Mouse (Mus musculus): ENCODE measurements at regions not wholly inside any gene's neighbourhood (a gene's known extent, or its start where the extent isn't known, plus 50 kb on each side); places are given as distances from the start of the nearest gene placed in this dataset.
"Not testable (repeated sequence)": the region's sequence is repeated elsewhere in the genome, so short reads cannot be mapped to it uniquely, and the experiment has no call there.

DNA sequence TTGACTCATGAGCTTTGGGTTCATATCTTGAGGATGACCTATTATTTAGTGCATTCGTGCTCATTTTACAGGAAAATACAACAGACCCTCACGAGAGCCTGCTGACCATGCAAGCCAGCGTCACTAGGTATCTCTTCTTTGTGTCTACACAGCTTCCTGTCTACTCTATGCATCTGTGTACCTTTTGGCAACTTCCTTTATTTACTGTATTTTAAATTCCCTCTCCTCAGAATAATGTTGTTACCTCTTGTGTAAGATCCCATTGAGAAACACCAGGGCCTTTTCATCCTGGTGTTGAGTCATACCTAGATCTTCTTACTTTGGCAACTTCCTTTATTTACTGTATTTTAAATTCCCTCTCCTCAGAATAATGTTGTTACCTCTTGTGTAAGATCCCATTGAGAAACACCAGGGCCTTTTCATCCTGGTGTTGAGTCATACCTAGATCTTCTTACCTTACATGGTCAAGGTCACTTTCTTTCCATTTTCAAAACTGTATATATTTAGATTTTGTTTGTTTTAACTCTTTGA, 639.1 kb upstream of the Rorb start:
- not testable (repeated sequence) for DNase-seq

DNA sequence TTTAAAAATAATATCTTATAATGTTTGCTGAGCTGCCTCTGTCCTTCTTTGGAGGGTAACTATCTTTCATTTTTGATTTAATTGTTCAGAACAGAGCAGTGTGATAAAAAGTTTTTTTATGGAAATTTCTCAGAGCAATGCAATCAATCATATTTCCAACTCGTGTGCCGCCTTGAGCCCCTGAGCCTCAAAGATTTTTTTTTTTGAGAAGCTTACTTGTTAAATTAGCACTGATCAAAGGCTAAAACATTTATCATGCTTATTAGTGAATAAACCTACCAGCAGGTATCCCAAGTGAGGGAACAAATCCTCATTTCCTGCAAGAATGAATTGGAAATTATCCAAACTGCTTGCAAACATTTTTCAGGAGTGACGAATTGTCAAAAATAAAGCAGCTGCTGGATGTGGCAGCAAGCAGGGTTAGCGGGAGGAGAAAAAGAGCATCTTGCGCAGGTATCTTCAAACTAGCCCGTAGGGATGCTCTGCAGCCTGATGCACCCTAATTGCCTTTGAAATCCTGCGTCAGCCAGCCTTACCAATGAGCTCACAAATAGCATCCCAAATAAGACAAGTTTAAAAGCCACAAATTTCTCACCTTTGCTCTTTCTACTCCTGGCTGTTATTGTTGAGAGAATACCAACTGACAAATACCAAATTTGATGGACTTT, 637.0 kb upstream of the Rorb start:
- DNase-seq: no peak

DNA sequence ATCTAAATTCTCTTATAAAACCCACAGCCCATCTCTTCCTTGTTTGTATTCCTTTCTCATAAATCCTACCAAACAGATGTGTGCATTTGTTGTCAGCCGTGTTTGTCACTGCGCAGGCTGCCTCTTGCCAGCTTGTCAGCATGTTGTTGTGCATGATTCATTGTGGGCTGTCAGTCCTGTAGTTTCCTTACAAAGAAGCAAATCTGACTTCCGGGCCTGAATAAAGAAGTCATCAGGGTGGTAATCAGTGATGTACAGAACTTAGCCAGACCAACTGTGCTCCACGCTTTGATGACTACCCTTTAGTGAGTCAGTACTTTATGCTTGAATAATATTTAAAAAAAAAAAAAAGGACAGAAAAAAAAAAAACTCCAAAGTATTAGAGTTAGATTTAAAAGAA, 608.9 kb upstream of the Rorb start:
- peak; percentile 1 to 19 for DNase-seq

Data from layer of hippocampus, postnatal 36 days (tissue).